Mouse (Mus musculus) granulocyte monocyte progenitor cell, adult 5-6 weeks (primary cell): ENCODE measurements around the gene Syncrip. TPM values are rescaled to one million over a fixed set of nuclear protein-coding genes. Genes with fewer than 3 reads are reported as not detected.
A peak's percentile ranks its signal among the peaks of the same experiment; 100 is the strongest.
"Not testable (repeated sequence)": the region's sequence is repeated elsewhere in the genome, so short reads cannot be mapped to it uniquely, and the experiment has no call there.

Experiments used
- ATAC-seq: replicated peaks from 2 replicates; pipeline ENCODE4 v1.8.0; 2016; ENCODE audit warnings: mild to moderate bottlenecking, moderate TSS enrichment, inconsistent platforms; ENCODE audit not compliant: poor library complexity, severe bottlenecking
- total RNA-seq, 2 experiments: library from RNA; stranded (forward) in 1 of 2; stranded (reverse) in 1 of 2; fragments of 200-712, 200-1000 nt in 1 of 2; fragments of >200 nt in 1 of 2; fragmentation: Nextera tagmentation in 1 of 2; gene quantifications; 2 replicates each; pipeline ENCODE4 v1.2.3; 2014 to 2017

Syncrip gene
- total RNA-seq, 2 experiments from 2014 or later: 250 to 276 TPM

DNA sequence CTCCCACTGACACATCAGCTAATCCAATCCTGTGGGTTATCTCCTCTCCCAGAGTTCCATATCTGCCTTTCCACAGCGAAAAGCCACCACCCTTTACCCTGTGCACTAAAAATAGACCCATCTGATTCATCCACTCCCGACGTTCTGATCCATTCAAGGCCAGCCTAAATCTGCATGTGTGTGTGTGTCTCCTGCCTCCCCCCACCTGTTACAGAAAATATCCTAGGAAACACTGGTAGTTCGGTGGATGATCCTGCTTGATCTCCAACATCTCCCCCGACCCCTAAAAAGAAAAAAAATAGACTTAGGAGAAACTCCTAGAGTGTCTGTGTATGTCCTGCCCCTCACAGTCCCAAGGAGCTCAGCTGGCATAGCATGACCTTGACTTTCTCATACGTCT is 2.2 kb upstream of the Syncrip start:
- ATAC-seq: no peak

DNA sequence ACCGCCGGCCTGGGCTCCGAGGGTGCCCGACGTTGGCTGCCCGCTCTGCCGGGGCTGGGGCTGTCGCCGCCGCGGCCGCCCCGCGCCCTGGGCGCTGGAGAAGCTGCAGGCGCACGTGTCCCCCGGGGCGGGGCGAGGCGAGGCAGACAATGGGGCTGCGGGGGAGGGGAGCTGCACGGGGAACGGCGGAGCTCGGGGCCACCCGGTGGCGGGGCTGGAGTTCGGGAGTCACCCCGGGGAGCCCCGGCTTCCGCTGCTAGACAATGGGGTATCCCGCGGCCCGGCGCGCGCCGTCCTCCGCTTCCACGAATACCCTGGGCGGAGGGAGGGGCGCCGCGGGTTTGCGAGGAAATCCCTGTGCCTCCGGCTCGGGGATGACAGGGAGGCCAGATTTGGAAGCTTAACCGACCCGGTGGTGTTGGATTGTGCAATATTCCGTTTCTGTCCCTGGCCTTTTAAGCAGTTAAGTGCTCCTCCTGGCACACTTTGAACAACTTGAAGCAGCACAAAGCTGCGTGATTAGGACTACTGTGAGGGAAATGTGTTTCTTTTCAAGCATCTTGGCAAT is 539 bp upstream of the Syncrip start:
- ATAC-seq: peak; percentile 41

DNA sequence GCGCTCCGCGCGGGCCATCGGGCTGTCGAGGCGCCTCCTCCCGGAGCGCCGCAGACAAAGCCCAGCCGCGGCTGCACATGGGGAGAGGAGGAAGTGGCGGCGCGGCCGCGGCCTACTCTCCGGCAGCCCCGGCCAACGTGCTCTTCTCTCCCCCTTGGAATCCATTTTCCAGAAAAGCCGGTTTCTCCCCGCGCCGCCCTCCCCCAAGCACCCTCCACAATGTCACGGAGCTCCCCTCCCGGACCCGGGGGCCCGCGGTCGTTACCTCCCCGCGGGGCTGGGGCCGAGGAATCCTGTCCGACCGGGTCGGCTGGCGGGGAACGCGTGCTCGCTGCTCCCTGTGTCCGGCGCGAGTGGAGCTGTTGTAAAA is 598 bp downstream of the Syncrip start:
- ATAC-seq: peak; percentile 1; the same call in 1 of the 2 replicates

DNA sequence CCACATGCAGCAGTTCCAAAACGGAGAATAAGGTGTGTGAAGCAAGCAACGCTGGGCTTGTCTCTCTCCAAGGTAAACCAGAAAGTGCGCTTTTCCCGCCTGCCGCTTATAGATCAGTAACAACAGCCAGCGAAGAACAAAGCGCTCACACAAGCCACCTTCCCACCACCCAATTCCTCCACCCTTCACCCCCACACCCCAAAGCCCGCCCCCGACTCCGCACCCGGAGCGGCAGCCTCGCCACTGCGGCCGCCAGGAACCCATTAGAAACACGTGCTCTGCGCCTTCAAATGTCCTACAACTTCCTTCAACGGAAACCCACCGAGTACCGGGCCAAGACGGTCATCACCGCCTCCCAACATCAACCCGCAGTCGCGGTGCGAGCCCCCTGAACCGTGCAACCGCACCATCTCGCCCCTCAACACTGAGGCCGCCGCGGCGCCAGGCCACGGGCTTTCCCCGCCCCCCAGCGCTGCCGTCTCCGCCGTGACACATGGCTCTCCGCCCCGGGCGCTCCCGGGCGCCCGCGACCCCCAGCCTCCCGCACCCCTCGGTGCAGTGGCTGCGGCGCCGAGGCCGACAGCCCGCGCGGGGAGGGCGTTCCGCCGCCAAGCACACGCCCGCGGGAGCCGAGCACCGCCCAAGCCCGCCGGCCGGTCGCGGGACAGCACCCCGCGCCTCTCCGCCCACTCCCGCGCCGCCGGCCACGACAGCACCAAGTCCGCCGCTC is 1.1 kb downstream of the Syncrip start:
- peak; percentile 11 for ATAC-seq

DNA sequence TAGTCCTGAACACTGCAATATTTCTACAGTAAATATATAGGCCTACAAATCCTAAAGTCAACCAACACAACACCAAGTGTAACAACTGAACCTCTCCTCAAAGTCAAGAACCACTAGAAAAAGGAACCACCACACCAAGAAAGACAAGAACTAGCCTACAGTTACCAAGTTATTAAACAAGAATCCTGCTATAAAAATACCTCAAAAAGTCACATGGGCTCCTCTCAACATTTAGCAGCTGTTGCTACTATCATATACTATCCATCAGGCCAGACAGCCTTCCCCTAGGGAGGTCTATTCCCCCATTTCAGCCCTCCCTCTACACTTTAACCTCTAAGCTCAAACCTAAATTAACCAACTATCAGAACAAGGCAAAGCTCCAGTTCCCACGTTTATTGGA is 2.3 kb downstream of the Syncrip start:
- no peak for ATAC-seq

DNA sequence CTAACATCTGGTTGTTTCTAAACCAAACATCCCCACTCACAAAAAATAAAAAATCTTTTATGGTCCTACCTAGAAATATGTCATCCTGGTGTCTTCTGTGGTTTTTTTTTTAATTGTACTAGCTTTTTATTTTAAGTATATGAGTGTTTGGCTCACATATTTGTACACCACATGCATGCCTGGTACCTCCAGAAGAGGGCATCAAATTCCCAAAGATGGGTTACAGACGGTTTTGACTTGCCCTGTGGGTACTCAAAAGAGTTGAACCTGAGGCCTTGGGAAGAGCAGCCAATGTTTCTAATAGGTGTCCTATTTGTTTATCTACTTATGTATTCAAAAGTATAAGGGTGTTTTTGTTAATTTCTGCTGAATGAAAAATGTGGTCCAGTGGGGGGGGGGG is 6.2 kb downstream of the Syncrip start:
- ATAC-seq: no peak

DNA sequence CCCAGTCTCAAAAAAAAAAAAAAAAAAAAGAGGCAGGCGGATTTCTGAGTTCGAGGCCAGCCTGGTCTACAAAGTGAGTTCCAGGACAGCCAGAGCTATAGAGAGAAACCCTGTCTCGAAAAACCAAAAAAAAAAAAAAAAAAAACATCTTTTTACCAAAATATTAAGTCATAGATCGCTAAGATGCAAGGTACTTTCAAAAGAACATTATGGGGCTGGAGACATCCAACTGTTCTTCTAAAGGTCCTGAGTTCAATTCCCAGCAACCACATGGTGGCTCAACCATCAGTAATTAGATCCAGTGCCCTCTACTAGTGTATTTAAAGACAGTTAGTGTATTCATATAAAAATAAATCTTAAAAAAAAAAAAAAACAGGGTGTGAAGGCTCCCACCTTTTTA is 21.4 kb downstream of the Syncrip start:
- not testable (repeated sequence) for ATAC-seq

DNA sequence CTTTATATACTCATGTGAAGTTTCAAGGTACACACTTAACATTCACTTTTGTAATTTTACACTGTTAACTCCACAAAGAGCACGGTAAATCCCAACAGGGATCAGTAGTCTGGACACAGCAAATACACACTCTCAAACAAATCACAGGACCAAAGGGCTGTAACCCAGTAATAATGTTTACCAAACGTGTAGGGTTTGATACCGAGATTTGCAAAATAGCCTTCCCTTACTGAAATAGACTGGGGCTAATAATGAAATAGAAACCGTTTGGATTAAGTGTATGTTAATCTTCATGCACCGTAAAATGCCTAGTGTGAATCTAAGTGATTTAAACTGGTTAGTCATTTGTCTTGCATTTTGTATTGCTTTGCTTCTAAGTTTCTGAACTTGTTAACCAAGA is 42.4 kb downstream of the Syncrip start:
- no peak for ATAC-seq

DNA sequence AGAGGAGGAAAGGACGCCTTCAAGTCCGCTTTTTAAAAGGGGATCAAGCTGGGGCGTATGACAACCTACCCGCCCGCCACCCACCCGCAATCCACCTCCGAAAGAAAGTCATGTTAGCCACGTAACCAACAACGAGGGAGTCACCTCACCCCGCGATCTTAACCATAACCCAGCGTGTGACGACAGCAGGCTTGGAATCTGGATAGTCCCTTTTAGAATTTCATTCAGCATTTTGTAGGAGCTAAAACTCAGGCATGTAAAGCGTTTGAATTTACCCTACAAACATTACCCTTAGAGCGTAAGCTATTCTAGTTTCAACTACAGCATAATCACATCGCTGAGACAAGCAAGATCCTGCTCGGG is 43.2 kb downstream of the Syncrip start:
- ATAC-seq: no peak

DNA sequence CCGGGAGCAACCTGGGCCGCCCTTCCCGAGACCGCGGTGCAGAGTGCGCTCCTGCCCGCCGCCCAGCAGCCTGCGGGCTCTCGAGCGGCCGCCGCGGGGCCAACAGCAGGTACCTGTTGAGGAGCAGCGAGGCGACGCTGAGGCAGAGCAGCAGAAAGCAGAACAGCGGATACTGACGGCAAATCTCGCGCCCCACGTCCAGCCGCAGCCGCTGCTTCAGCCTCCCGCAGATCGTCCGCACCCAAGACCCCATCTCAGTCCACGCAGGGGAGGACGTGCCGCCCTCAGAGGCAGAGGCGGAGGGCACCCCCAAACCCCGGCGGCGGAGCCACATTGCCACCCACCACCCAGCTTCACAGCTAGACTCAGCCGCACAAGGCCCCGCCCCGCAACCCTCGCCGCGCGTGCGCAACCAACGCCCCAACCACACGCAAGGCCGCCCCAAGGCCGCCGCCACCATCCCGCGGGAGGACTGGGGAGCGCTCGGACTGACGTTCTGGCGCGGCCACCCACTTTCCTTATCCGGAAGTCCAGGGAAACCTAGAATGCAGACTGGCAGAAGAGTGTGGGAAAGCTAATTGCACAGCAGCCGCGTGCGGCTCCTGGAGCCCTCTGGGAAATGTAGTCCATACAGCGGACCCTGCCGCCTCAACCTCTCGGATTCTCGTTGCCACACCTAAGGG is 43.7 kb downstream of the Syncrip start, which contains the start of gene Snx14:
Gene Snx14, minus strand, starts transcription at position 404 of the 683 bp plus-strand sequence.
- peak; percentile 89 for ATAC-seq

DNA sequence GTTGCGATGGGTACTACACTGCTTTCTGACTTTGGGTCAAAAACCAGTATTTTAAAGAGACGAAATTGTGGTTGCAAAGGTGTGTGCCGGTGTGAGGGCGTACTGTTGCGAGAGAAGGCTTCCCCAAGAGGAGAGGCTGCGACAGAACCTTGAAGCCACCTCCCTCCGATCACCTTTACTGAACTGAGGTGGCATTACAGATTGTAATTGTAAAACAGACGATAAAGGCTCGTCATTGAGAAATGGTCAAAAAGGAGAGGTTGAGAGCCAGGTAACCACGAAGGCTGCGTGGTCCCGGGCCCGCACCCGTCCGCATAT is 44.2 kb downstream of the Syncrip start:
- ATAC-seq: no peak

DNA sequence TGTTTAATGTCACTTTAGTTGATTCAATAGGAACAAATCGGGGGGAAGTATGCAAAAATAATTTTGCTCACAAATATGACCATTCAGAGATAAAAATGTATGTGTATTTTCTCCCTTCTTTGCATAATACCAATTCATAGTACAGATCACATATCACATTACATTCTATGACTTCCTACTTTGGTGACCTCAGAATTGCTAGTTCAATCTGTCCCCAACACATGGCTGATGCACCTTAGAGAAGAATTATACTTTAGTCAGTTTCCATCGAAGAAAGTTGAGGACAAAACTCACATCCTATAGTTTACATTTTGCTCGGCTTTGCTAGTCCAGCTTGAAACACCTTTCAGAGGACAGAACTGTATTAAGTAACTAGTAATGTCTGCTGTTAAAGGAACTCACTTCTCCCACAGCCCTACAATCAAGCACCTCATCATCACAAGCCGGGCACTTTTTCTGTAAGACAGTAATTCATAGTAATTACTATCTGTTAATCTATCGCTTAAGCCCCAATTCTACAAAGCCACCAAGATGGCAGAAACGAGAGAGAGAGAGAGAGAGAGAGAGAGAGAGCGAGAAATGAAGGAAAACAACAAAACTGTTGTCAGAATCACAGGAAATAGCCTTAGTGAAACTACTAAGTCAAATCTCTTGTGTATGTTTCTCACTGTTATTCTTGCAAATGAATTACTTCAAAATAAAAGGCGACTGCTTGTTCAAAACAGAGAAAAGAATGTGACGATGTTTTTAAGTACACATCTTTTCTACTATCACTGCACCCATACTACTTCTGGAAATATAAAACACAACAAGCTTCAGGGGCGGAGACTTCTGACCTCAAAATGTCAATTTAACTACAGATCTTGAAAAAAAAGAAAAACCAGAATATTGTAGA is 44.8 kb downstream of the Syncrip start:
- no peak for ATAC-seq

DNA sequence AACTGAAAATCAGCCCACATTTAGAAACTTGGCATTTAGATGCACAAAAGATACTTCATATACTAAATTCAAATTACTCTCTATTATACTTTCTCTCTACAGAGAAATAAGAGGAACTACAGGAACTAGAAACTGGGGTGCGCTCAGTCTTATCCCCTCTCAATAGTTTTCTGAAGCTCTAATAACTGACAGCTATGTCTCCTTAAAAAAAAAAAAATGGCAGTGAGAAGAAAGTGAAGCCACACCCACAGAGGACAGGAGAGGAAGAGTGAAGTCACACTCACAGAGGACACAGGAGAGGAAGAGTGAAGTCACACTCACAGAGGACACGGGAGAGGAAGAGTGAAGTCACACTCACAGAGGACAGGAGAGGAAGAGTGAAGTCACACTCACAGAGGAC is 58.0 kb downstream of the Syncrip start:
- no peak; the same call in 1 of the 2 replicates for ATAC-seq

DNA sequence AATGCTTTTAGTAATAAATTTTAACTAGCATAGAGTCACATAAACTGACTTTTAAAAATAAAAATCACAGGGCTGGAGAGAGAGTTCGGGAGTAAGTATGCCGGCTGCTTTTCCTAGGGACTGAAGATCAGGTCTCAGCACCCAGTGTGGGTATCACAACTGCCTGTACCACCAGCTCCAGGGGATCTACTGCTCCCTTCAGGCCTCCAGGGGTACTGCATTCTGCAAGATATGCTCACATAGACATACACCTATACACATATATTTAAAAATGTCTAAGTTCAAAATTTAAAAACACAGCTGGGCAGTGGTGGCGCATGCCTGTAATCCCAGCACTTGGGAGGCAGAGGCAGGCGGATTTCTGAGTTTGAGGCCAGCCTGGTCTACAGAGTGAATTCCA is 59.9 kb downstream of the Syncrip start:
- ATAC-seq: no peak

DNA sequence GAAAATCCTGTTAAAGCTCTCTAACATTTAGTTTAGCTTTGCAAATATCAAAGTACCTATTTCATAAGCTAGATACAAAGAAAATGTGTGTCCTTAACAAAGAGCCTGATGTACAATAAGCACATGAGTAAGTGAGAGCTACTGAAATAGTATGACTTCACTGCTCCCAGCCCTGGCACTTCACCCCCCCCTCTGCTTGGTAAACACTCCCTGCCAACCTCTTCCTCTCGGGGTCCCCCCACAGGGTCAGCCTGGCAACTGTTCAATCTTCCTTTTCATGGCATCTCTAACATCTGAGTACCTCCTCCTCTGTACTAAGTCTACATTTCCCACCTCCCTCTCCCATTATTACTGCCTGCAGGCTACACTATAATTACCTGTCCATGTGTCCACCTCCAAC is 65.6 kb downstream of the Syncrip start:
- ATAC-seq: no peak

DNA sequence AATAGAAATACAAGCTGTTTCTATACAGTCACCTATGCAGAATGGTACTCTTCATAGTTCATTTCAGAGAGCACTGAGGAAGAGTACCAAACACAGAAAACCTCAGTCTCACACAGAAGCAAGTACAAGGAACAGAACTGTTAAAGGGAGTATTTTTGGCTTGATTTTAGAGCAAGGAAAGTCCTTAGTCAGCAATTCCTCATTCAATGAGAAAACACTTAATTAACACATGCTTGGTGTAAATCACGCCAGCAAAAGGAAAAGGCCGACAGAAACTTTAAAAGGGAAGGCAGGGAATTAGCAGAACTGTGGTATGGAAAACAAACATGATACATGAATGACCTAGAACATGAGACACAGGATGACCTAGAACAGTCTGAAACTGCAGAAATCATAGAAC is 72.4 kb downstream of the Syncrip start:
- ATAC-seq: no peak

DNA sequence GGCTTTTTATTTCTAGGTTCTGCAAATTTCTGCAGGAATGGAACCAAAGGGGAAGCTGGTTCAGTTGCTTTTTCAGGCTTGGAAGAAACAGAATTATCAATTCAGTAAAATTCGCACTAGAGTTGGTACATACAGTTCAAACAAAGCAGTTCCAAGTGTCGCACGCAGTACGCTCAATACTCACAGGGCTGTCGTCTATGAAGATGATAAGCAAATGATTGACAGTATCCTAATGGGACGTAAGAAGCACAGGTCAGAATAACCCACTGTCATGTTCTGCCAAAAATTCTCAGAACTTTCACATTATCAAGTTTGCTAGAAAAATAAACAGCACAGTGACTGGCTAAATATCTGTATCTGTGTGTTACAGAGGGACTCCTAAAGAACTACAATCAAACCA is 77.9 kb downstream of the Syncrip start:
- peak; percentile 31 for ATAC-seq

DNA sequence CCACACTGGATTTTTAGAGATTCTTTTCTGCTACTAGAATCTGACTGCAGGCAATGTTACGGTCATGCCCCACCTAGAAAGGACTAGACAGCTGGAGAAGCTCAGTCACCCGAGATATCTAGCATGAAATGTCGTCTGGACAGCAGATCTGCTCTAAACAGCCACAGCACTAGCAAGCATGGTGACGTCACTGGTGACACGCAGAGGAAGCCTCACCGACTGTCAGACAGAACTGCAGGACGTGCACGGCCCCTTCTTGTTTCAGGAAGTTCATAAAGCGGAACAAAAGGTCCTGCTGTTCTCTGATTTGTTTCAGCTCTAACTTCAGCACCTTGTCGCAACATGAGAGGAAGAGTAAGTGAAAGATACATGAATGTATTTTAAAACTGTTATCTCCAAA is 78.3 kb downstream of the Syncrip start:
- peak; percentile 100 for ATAC-seq

DNA sequence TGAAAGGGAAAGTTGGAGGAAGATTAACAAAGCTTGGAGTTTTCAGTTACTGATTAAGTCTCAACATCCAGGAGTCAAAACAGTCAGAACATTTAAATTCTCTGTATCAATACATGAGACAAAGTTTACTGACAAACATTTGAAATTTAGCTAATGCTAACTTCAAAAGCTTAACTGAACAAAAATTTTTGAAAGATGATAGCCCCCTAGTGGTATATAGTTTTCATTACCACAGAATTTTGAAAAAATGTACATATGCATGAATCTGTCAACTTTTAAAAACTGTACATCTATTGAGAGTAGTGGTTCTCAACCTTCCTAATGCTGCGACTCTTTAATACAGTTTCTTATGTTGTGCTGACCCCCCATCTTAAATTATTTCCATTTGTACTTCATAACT is 83.9 kb downstream of the Syncrip start:
- no peak for ATAC-seq
